Mouse (Mus musculus) left cerebral cortex, postnatal 4 days (tissue): ENCODE results near the gene Zfp740. TPM values are rescaled to one million over a fixed set of nuclear protein-coding genes. Genes with fewer than 3 reads are reported as not detected.

Experiments used
- total RNA-seq, 2 experiments: library from RNA; stranded (reverse); gene quantifications; 2 replicates each; pipeline ENCODE4 v1.2.3; 2021

Gene Zfp740
- total RNA-seq, 2 experiments from 2014 or later, result 70.3 to 70.6 TPM

Other genes with a start within 250 kb of the Zfp740 start
- gene Krt78, start 249.0 kb upstream of the Zfp740 start, total RNA-seq, result not detected
- gene Krt8, start 198.8 kb upstream of the Zfp740 start, total RNA-seq, result under 1 TPM in 1 of 2 experiments, not detected in 1; 0.18 TPM
- gene Krt18, start 175.1 kb upstream of the Zfp740 start, total RNA-seq, result under 1 TPM; 0.26 to 0.64 TPM
- 100 to 1,000 TPM; 206 to 211 TPM for gene Eif4b, start 129.5 kb upstream of the Zfp740 start, total RNA-seq
- gene Tns2, start 102.8 kb upstream of the Zfp740 start, total RNA-seq, result 10 to 100 TPM in 1 of 2 experiments, 1 to 10 TPM in 1; 8.5 to 11.4 TPM
- 100 to 1,000 TPM; 115 to 118 TPM for gene Spryd3, start 67.0 kb upstream of the Zfp740 start, total RNA-seq
- 1 to 10 TPM; 1.6 to 2.0 TPM for gene Igfbp6, start 58.9 kb upstream of the Zfp740 start, total RNA-seq
- gene Soat2, start 52.7 kb upstream of the Zfp740 start, total RNA-seq, result not detected
- 10 to 100 TPM; 27.8 TPM for gene Csad, start 1.5 kb downstream of the Zfp740 start, total RNA-seq
- 1 to 10 TPM in 1 of 2 experiments, under 1 TPM in 1; 0.74 to 1.1 TPM for gene Itgb7, start 28.7 kb downstream of the Zfp740 start, total RNA-seq
- 10 to 100 TPM; 15.9 to 16.9 TPM for gene Rarg, start 54.3 kb downstream of the Zfp740 start, total RNA-seq
- gene Gm9918, start 67.3 kb downstream of the Zfp740 start, total RNA-seq, result not detected
- gene Mfsd5, start 76.2 kb downstream of the Zfp740 start, total RNA-seq, result 10 to 100 TPM; 31.4 to 33.7 TPM
- gene Espl1, start 93.0 kb downstream of the Zfp740 start, total RNA-seq, result 1 to 10 TPM; 8.5 to 9.9 TPM
- gene Pfdn5, start 122.9 kb downstream of the Zfp740 start, total RNA-seq, result 100 to 1,000 TPM; 390 to 395 TPM
- 10 to 100 TPM; 60.2 to 65.9 TPM for gene Myg1, start 128.5 kb downstream of the Zfp740 start, total RNA-seq
- gene Aaas, start 147.5 kb downstream of the Zfp740 start, total RNA-seq, result 10 to 100 TPM; 28.7 to 29.2 TPM
- under 1 TPM; 0.24 to 0.56 TPM for gene Sp7, start 163.9 kb downstream of the Zfp740 start, total RNA-seq
- 10 to 100 TPM; 30.5 to 35.0 TPM for gene Sp1, start 202.9 kb downstream of the Zfp740 start, total RNA-seq
- gene Amhr2, start 242.1 kb downstream of the Zfp740 start, total RNA-seq, result 1 to 10 TPM in 1 of 2 experiments, under 1 TPM in 1; 0.93 to 1.4 TPM